Mouse (Mus musculus): ENCODE results near the gene Ect2. TPM values are rescaled to one million over a fixed set of nuclear protein-coding genes. Genes with fewer than 3 reads are reported as not detected.

Gene Ect2
- polyA plus RNA-seq, 1 experiment from 2014 or later, result 52.3 TPM

- peaks cover 34% of the 10 kb centered on the region for H3K36me3 ChIP-seq (ENCODE audit: control insufficient read depth, insufficient read depth, low read length)
- H3K4me3 ChIP-seq (ENCODE audit: control insufficient read depth in 1 of 2, insufficient read depth in 1 of 2, low read depth in 1 of 2, low read length in 2 of 2), result no peak overlapping the region
- no peaks in the 10 kb centered on the region for H3K27me3 ChIP-seq (ENCODE audit: control insufficient read depth, insufficient read depth, low read length)
- 96% methylated on average over 6 of the region's 6 CpGs for WGBS
- no peak overlapping the region for H3K4me2 ChIP-seq (ENCODE audit: low read length)
- ATAC-seq (ENCODE audit: insufficient number of reproducible peaks, insufficient read depth, low FRiP score, low read depth), result no peak
- no peaks in the 10 kb centered on the region for H3K9me3 ChIP-seq (ENCODE audit: control insufficient read depth, low read length)
- peaks cover 4% of the 10 kb centered on the region in 2 experiments; a peak in 2 of 4 replicates for H3K4me1 ChIP-seq (ENCODE audit: control insufficient read depth in 2 of 2, insufficient read depth in 2 of 2, low read length in 2 of 2)
- H3K27ac ChIP-seq (replicated peaks in 1 of 2; ENCODE audit: control insufficient read depth in 1 of 2, insufficient read depth in 1 of 2, low read depth in 2 of 2, low read length in 2 of 2), result no peak overlapping the region
- no peak overlapping the region for H3K9ac ChIP-seq (ENCODE audit: low read length)
Observed at GRCm38 (mm10) chr3:27086221-27086620, 67.5 kb downstream of the Ect2 start.

- H3K4me2 ChIP-seq (ENCODE audit: low read length), result 0 out of 2 replicates have a peak overlapping the region, but pooled peaks have one; percentile 6
- no peak overlapping the region for H3K27ac ChIP-seq (replicated peaks in 1 of 2; ENCODE audit: control insufficient read depth in 1 of 2, insufficient read depth in 1 of 2, low read depth in 2 of 2, low read length in 2 of 2)
- H3K27me3 ChIP-seq (ENCODE audit: control insufficient read depth, insufficient read depth, low read length), result no peaks in the 10 kb centered on the region
- H3K9ac ChIP-seq (ENCODE audit: low read length), result no peak overlapping the region
- H3K9me3 ChIP-seq (ENCODE audit: control insufficient read depth, low read length), result no peaks in the 10 kb centered on the region
- peaks cover 6% of the 10 kb centered on the region for H3K36me3 ChIP-seq (ENCODE audit: control insufficient read depth, insufficient read depth, low read length)
- 47% methylated on average over 13 of the region's 13 CpGs for WGBS
- H3K4me1 ChIP-seq (ENCODE audit: control insufficient read depth in 2 of 2, insufficient read depth in 2 of 2, low read length in 2 of 2), result peaks cover 4 to 17% of the 10 kb centered on the region in 2 experiments; a peak in 2 of 4 replicates
- no peak overlapping the region for H3K4me3 ChIP-seq (ENCODE audit: control insufficient read depth in 1 of 2, insufficient read depth in 1 of 2, low read depth in 1 of 2, low read length in 2 of 2)
- no peak for ATAC-seq (ENCODE audit: insufficient number of reproducible peaks, insufficient read depth, low FRiP score, low read depth)
Observed at GRCm38 (mm10) chr3:27081229-27082060, 72.2 kb downstream of the Ect2 start.

GRCm38 (mm10) chr3:27080061-27080770 is 73.5 kb downstream of the Ect2 start:
- Histone ChIP-seq H3K9ac (ENCODE audit: low read length) (no peak overlapping the region), H3K27ac (replicated peaks in 1 of 2; ENCODE audit: control insufficient read depth in 1 of 2, insufficient read depth in 1 of 2, low read depth in 2 of 2, low read length in 2 of 2) (no peak overlapping the region), H3K36me3 (ENCODE audit: control insufficient read depth, insufficient read depth, low read length) (no peaks in the 10 kb centered on the region), H3K4me3 (ENCODE audit: control insufficient read depth in 1 of 2, insufficient read depth in 1 of 2, low read depth in 1 of 2, low read length in 2 of 2) (no peak overlapping the region), H3K4me2 (ENCODE audit: low read length) (no peak overlapping the region), H3K9me3 (ENCODE audit: control insufficient read depth, low read length) (no peaks in the 10 kb centered on the region), H3K4me1 (ENCODE audit: control insufficient read depth in 2 of 2, insufficient read depth in 2 of 2, low read length in 2 of 2) (peaks cover 4 to 17% of the 10 kb centered on the region in 2 experiments; a peak in 2 of 4 replicates), H3K27me3 (ENCODE audit: control insufficient read depth, insufficient read depth, low read length) (no peaks in the 10 kb centered on the region)
- WGBS, result 51% methylated on average over 7 of the region's 7 CpGs
- ATAC-seq (ENCODE audit: insufficient number of reproducible peaks, insufficient read depth, low FRiP score, low read depth), result no peak

GRCm38 (mm10) chr3:27073884-27074283 is 79.8 kb downstream of the Ect2 start:
- 18% methylated on average over 2 of the region's 2 CpGs for WGBS
- no peak overlapping the region for H3K4me3 ChIP-seq (ENCODE audit: control insufficient read depth in 1 of 2, insufficient read depth in 1 of 2, low read depth in 1 of 2, low read length in 2 of 2)

GRCm38 (mm10) chr3:27071706-27072105 is 82.0 kb downstream of the Ect2 start:
- 82% methylated on average over 4 of the region's 4 CpGs for WGBS
- no peak for ATAC-seq (ENCODE audit: insufficient number of reproducible peaks, insufficient read depth, low FRiP score, low read depth)
- peaks cover 0 to 2% of the 10 kb centered on the region in 2 experiments; a peak in 1 of 4 replicates for H3K4me1 ChIP-seq (ENCODE audit: control insufficient read depth in 2 of 2, insufficient read depth in 2 of 2, low read length in 2 of 2)
- no peaks in the 10 kb centered on the region for H3K9me3 ChIP-seq (ENCODE audit: control insufficient read depth, low read length)
- no peak overlapping the region for H3K9ac ChIP-seq (ENCODE audit: low read length)
- H3K27me3 ChIP-seq (ENCODE audit: control insufficient read depth, insufficient read depth, low read length), result no peaks in the 10 kb centered on the region
- no peak overlapping the region for H3K4me3 ChIP-seq (ENCODE audit: control insufficient read depth in 1 of 2, insufficient read depth in 1 of 2, low read depth in 1 of 2, low read length in 2 of 2)
- no peak overlapping the region for H3K4me2 ChIP-seq (ENCODE audit: low read length)
- no peaks in the 10 kb centered on the region for H3K36me3 ChIP-seq (ENCODE audit: control insufficient read depth, insufficient read depth, low read length)
- no peak overlapping the region for H3K27ac ChIP-seq (replicated peaks in 1 of 2; ENCODE audit: control insufficient read depth in 1 of 2, insufficient read depth in 1 of 2, low read depth in 2 of 2, low read length in 2 of 2)

More at GRCm38 (mm10) chr3:27073884-27074283, 79.8 kb downstream of the Ect2 start:
- no peaks in the 10 kb centered on the region for H3K9me3 ChIP-seq (ENCODE audit: control insufficient read depth, low read length)
- H3K4me1 ChIP-seq (ENCODE audit: control insufficient read depth in 2 of 2, insufficient read depth in 2 of 2, low read length in 2 of 2), result peaks cover 0 to 2% of the 10 kb centered on the region in 2 experiments; a peak in 1 of 4 replicates
- no peak overlapping the region for H3K4me2 ChIP-seq (ENCODE audit: low read length)
- no peaks in the 10 kb centered on the region for H3K36me3 ChIP-seq (ENCODE audit: control insufficient read depth, insufficient read depth, low read length)
- H3K27me3 ChIP-seq (ENCODE audit: control insufficient read depth, insufficient read depth, low read length), result no peaks in the 10 kb centered on the region
- H3K9ac ChIP-seq (ENCODE audit: low read length), result no peak overlapping the region
- no peak overlapping the region for H3K27ac ChIP-seq (replicated peaks in 1 of 2; ENCODE audit: control insufficient read depth in 1 of 2, insufficient read depth in 1 of 2, low read depth in 2 of 2, low read length in 2 of 2)
- no peak for ATAC-seq (ENCODE audit: insufficient number of reproducible peaks, insufficient read depth, low FRiP score, low read depth)

GRCm38 (mm10) chr3:27070340-27070739 is 83.3 kb downstream of the Ect2 start:
- no peak for ATAC-seq (ENCODE audit: insufficient number of reproducible peaks, insufficient read depth, low FRiP score, low read depth)
- no peaks in the 10 kb centered on the region for H3K36me3 ChIP-seq (ENCODE audit: control insufficient read depth, insufficient read depth, low read length)
- 80% methylated on average over 9 of the region's 9 CpGs for WGBS

GRCm38 (mm10) chr3:27067206-27067605 is 86.5 kb downstream of the Ect2 start:
- Histone ChIP-seq H3K4me1 (ENCODE audit: control insufficient read depth in 2 of 2, insufficient read depth in 2 of 2, low read length in 2 of 2) (no peaks in the 10 kb centered on the region), H3K36me3 (ENCODE audit: control insufficient read depth, insufficient read depth, low read length) (no peaks in the 10 kb centered on the region), H3K27me3 (ENCODE audit: control insufficient read depth, insufficient read depth, low read length) (no peaks in the 10 kb centered on the region), H3K27ac (replicated peaks in 1 of 2; ENCODE audit: control insufficient read depth in 1 of 2, insufficient read depth in 1 of 2, low read depth in 2 of 2, low read length in 2 of 2) (no peak overlapping the region), H3K9ac (ENCODE audit: low read length) (no peak overlapping the region), H3K4me3 (ENCODE audit: control insufficient read depth in 1 of 2, insufficient read depth in 1 of 2, low read depth in 1 of 2, low read length in 2 of 2) (no peak overlapping the region), H3K4me2 (ENCODE audit: low read length) (no peak overlapping the region), H3K9me3 (ENCODE audit: control insufficient read depth, low read length) (no peaks in the 10 kb centered on the region)
- ATAC-seq (ENCODE audit: insufficient number of reproducible peaks, insufficient read depth, low FRiP score, low read depth), result no peak

More at GRCm38 (mm10) chr3:27070340-27070739, 83.3 kb downstream of the Ect2 start:
- Histone ChIP-seq H3K4me2 (ENCODE audit: low read length) (no peak overlapping the region), H3K27me3 (ENCODE audit: control insufficient read depth, insufficient read depth, low read length) (no peaks in the 10 kb centered on the region), H3K4me1 (ENCODE audit: control insufficient read depth in 2 of 2, insufficient read depth in 2 of 2, low read length in 2 of 2) (peaks cover 0 to 2% of the 10 kb centered on the region in 2 experiments; a peak in 1 of 4 replicates), H3K4me3 (ENCODE audit: control insufficient read depth in 1 of 2, insufficient read depth in 1 of 2, low read depth in 1 of 2, low read length in 2 of 2) (no peak overlapping the region), H3K9me3 (ENCODE audit: control insufficient read depth, low read length) (no peaks in the 10 kb centered on the region), H3K27ac (replicated peaks in 1 of 2; ENCODE audit: control insufficient read depth in 1 of 2, insufficient read depth in 1 of 2, low read depth in 2 of 2, low read length in 2 of 2) (no peak overlapping the region), H3K9ac (ENCODE audit: low read length) (no peak overlapping the region)

Measured in heart, embryonic 14.5 days (tissue).